In genomic region chr5:33657251-33657786, GRCm38 (mm10) we compare ENCODE assay signal across 7 mouse cellular contexts. TPM values are rescaled to one million over a fixed set of nuclear protein-coding genes. Genes with fewer than 3 reads are reported as not detected.
DNase-seq lines count a peak whose midpoint lies in the region; ATAC-seq lines count a peak whose summit lies in the region.

No protein-coding gene starts in this region.

- H3K9ac ChIP-seq in lung, embryonic 15.5 days, result peak overlapping the region; percentile 67
- peak overlapping the region; percentile 67 for H3K9ac ChIP-seq in hindbrain, embryonic 14.5 days

- peaks cover 42% of the 10 kb centered on the region for H3K36me3 ChIP-seq in lung, embryonic 15.5 days
- H3K36me3 ChIP-seq in hindbrain, embryonic 14.5 days (replicated peaks; ENCODE audit: control insufficient read depth, insufficient read depth), result peaks cover 21% of the 10 kb centered on the region

- ATAC-seq in lung, embryonic 15.5 days (ENCODE audit: borderline replicate concordance, extremely low read depth, low FRiP score, low TSS enrichment), result peak; percentile 15
- peak; percentile 19; the same call in 1 of the 2 replicates for ATAC-seq in hindbrain, embryonic 14.5 days (ENCODE audit: low FRiP score)
- ATAC-seq in megakaryocyte progenitor cell, adult 5-6 weeks (replicated peaks; ENCODE audit: poor library complexity), result peak; percentile 43

- peaks cover 31% of the 10 kb centered on the region for H3K4me1 ChIP-seq in lung, embryonic 15.5 days
- H3K4me1 ChIP-seq in hindbrain, embryonic 14.5 days (replicated peaks; ENCODE audit: control insufficient read depth, insufficient read depth, low read length), result peaks cover 19% of the 10 kb centered on the region

- peak overlapping the region; percentile 77 for H3K27ac ChIP-seq in lung, embryonic 15.5 days
- peak overlapping the region; percentile 96 for H3K27ac ChIP-seq in hindbrain, embryonic 14.5 days

- H3K9me3 ChIP-seq in lung, embryonic 15.5 days, result no peaks in the 10 kb centered on the region
- H3K9me3 ChIP-seq in hindbrain, embryonic 14.5 days (ENCODE audit: control insufficient read depth, low read length), result no peaks in the 10 kb centered on the region

- under 1% methylated on average over 32 of the region's 32 CpGs for WGBS in lung, embryonic 15.5 days
- WGBS in hindbrain, embryonic 14.5 days, result 0% methylated on average over 32 of the region's 32 CpGs

- no peaks in the 10 kb centered on the region for H3K27me3 ChIP-seq in lung, embryonic 15.5 days
- H3K27me3 ChIP-seq in hindbrain, embryonic 14.5 days (ENCODE audit: control insufficient read depth, insufficient read depth, low read length), result no peaks in the 10 kb centered on the region

- H3K4me2 ChIP-seq in lung, embryonic 15.5 days, result peak overlapping the region; percentile 74
- peak overlapping the region; percentile 71 for H3K4me2 ChIP-seq in hindbrain, embryonic 14.5 days (replicated peaks)

- no peak for DNase-seq in lung, adult 18-20 months
- DNase-seq in c-Kit-positive CD71-positive TER-119-negative erythroid progenitor cells, embryonic 14.5 days (ENCODE audit: low read depth), result peak; percentile 75
- DNase-seq in hindbrain, embryonic 14.5 days (ENCODE audit: low spot score), result no peak
- DNase-seq in right cerebral cortex, postnatal 36 days (ENCODE audit: low spot score in 2 of 2), result no peak
- no peak for DNase-seq in adrenal gland, postnatal 25 days

- peak overlapping the region; percentile 91 for H3K4me3 ChIP-seq in lung, embryonic 15.5 days
- H3K4me3 ChIP-seq in hindbrain, embryonic 14.5 days (replicated peaks; ENCODE audit: low read length), result peak overlapping the region; percentile 53

RNA-seq across cellular contexts. Expression of gene Tacc3, which starts 0.6 kb away (rescaled TPM):
- polyA plus RNA-seq in lung, embryonic 15.5 days (2015; fragmentation: Nextera tagmentation; extraction: Ambion mirVana), result 217 and 227 TPM in 2 replicates
- 32.3 and 41.0 TPM in 2 replicates for polyA plus RNA-seq in hindbrain, embryonic 14.5 days (2014; fragmentation: Nextera tagmentation; extraction: Ambion mirVana)
- total RNA-seq in megakaryocyte progenitor cell, adult 5-6 weeks (2015), result 180 and 190 TPM in 2 replicates
- 184 and 199 TPM in 2 replicates for total RNA-seq in megakaryocyte progenitor cell, adult 5-6 weeks (2017)
- total RNA-seq in adrenal gland, postnatal 25 days (2021), result 14.2 and 14.4 TPM in 2 replicates

RNA-seq across cellular contexts. Expression of gene Tmem129, which starts 0.9 kb away (rescaled TPM):
- 37.3 and 39.7 TPM in 2 replicates for polyA plus RNA-seq in lung, embryonic 15.5 days (2015; fragmentation: Nextera tagmentation; extraction: Ambion mirVana)
- 27.5 and 28.8 TPM in 2 replicates for polyA plus RNA-seq in hindbrain, embryonic 14.5 days (2014; fragmentation: Nextera tagmentation; extraction: Ambion mirVana)
- 15.9 and 17.5 TPM in 2 replicates for total RNA-seq in megakaryocyte progenitor cell, adult 5-6 weeks (2015)
- total RNA-seq in megakaryocyte progenitor cell, adult 5-6 weeks (2017), result 17.8 and 23.7 TPM in 2 replicates
- 27.7 and 29.5 TPM in 2 replicates for total RNA-seq in adrenal gland, postnatal 25 days (2021)

RNA-seq across cellular contexts. Expression of gene Slbp, which starts 4.9 kb away (rescaled TPM):
- 274 and 284 TPM in 2 replicates for polyA plus RNA-seq in lung, embryonic 15.5 days (2015; fragmentation: Nextera tagmentation; extraction: Ambion mirVana)
- polyA plus RNA-seq in hindbrain, embryonic 14.5 days (2014; fragmentation: Nextera tagmentation; extraction: Ambion mirVana), result 115 and 125 TPM in 2 replicates
- total RNA-seq in megakaryocyte progenitor cell, adult 5-6 weeks (2015), result 206 and 223 TPM in 2 replicates
- total RNA-seq in megakaryocyte progenitor cell, adult 5-6 weeks (2017), result 253 and 266 TPM in 2 replicates
- 48.6 and 54.7 TPM in 2 replicates for total RNA-seq in adrenal gland, postnatal 25 days (2021)

RNA-seq across cellular contexts. Expression of gene Gm9903, which starts 27.6 kb away (rescaled TPM):
- polyA plus RNA-seq in lung, embryonic 15.5 days (2015; fragmentation: Nextera tagmentation; extraction: Ambion mirVana), result 0.33 and 0.37 TPM in 2 replicates
- 0.64 and 0.77 TPM in 2 replicates for polyA plus RNA-seq in hindbrain, embryonic 14.5 days (2014; fragmentation: Nextera tagmentation; extraction: Ambion mirVana)
- total RNA-seq in megakaryocyte progenitor cell, adult 5-6 weeks (2015), result 0.37 and 0.74 TPM in 2 replicates
- 1.1 TPM in 1 of 2 replicates, not detected in the other for total RNA-seq in megakaryocyte progenitor cell, adult 5-6 weeks (2017)
- total RNA-seq in adrenal gland, postnatal 25 days (2021), result 0.64 TPM in 1 of 2 replicates, not detected in the other

RNA-seq across cellular contexts. Expression of gene Fam53a, which starts 27.9 kb away (rescaled TPM):
- polyA plus RNA-seq in lung, embryonic 15.5 days (2015; fragmentation: Nextera tagmentation; extraction: Ambion mirVana), result 55.2 and 56.9 TPM in 2 replicates
- 26.8 and 30.2 TPM in 2 replicates for polyA plus RNA-seq in hindbrain, embryonic 14.5 days (2014; fragmentation: Nextera tagmentation; extraction: Ambion mirVana)
- 16.1 and 27.6 TPM in 2 replicates for total RNA-seq in megakaryocyte progenitor cell, adult 5-6 weeks (2015)
- 16.6 and 25.9 TPM in 2 replicates for total RNA-seq in megakaryocyte progenitor cell, adult 5-6 weeks (2017)
- 23.5 and 37.0 TPM in 2 replicates for total RNA-seq in adrenal gland, postnatal 25 days (2021)

Comparison
In these comparisons a context has a peak if more than half of its experiments do, and no peak if none do; other contexts are left out.
1. RNA of gene Tacc3, which starts 0.6 kb away (total RNA-seq): 180 to 199 TPM in megakaryocyte progenitor cell, adult 5-6 weeks; 14.2 to 14.4 TPM in adrenal gland, postnatal 25 days; every median in the first group is over 10 times any median in the second.
2. Peak in every context shown above with its lines, with median percentiles within 50 percentile points of each other: ATAC-seq.